Mouse (Mus musculus) cerebellum, adult 18-20 months (tissue): ENCODE measurements around the gene Hist1h3c.
"Not testable (repeated sequence)": the region's sequence is repeated elsewhere in the genome, so short reads cannot be mapped to it uniquely, and the experiment has no call there.

Source experiments
- DNase-seq, 2 experiments: peaks; one replicate each; pipeline ENCODE4 v3.0.0; 2021

Hist1h3c gene

GRCm38 (mm10) chr13:23739069-23739921, 6.1 kb downstream of the Hist1h3c start:
- peak; percentile 84 to 94 for DNase-seq

- peak; percentile 74 to 78 for DNase-seq
Measured at GRCm38 (mm10) chr13:23738677-23739068, 6.7 kb downstream of the Hist1h3c start, which contains the start of gene Hist1h1c. Gene Hist1h1c, plus strand, starts transcription at chr13:23738808.

GRCm38 (mm10) chr13:23738041-23738440, 7.4 kb downstream of the Hist1h3c start:
- no peak for DNase-seq

- DNase-seq = no peak
Measured at GRCm38 (mm10) chr13:23737091-23737490, 8.3 kb downstream of the Hist1h3c start.

GRCm38 (mm10) chr13:23732156-23732804, 13.1 kb downstream of the Hist1h3c start:
- DNase-seq = peak; percentile 33 to 40

GRCm38 (mm10) chr13:23730479-23730878, 14.9 kb downstream of the Hist1h3c start:
- DNase-seq = no peak

- no peak for DNase-seq
Measured at GRCm38 (mm10) chr13:23729706-23730105, 15.7 kb downstream of the Hist1h3c start.

- DNase-seq = no peak
Measured at GRCm38 (mm10) chr13:23729192-23729525, 16.2 kb downstream of the Hist1h3c start.

GRCm38 (mm10) chr13:23728472-23729191, 16.8 kb downstream of the Hist1h3c start:
- no peak for DNase-seq

- DNase-seq = no peak
Measured at GRCm38 (mm10) chr13:23725213-23725612, 20.2 kb downstream of the Hist1h3c start.

- no peak for DNase-seq
Measured at GRCm38 (mm10) chr13:23724239-23724638, 21.2 kb downstream of the Hist1h3c start.

GRCm38 (mm10) chr13:23717593-23718245, 27.7 kb downstream of the Hist1h3c start:
- DNase-seq = not testable (repeated sequence)

- no peak for DNase-seq
Measured at GRCm38 (mm10) chr13:23717176-23717575, 28.2 kb downstream of the Hist1h3c start.

- DNase-seq = no peak
Measured at GRCm38 (mm10) chr13:23716261-23717042, 28.9 kb downstream of the Hist1h3c start.

GRCm38 (mm10) chr13:23710374-23711089, 34.9 kb downstream of the Hist1h3c start, which contains the start of gene Hfe:
Gene Hfe, minus strand, starts transcription at chr13:23710854.
- DNase-seq = peak; percentile 13 to 16

- DNase-seq = no peak
Measured at GRCm38 (mm10) chr13:23709714-23710373, 35.6 kb downstream of the Hist1h3c start.

GRCm38 (mm10) chr13:23708654-23709053, 36.7 kb downstream of the Hist1h3c start:
- DNase-seq = no peak

GRCm38 (mm10) chr13:23708041-23708440, 37.4 kb downstream of the Hist1h3c start:
- no peak for DNase-seq

- no peak for DNase-seq
Measured at GRCm38 (mm10) chr13:23706771-23707170, 38.6 kb downstream of the Hist1h3c start.

GRCm38 (mm10) chr13:23705751-23706356, 39.5 kb downstream of the Hist1h3c start:
- DNase-seq = no peak
